Mouse (Mus musculus) leukemia stem cell, adult 10-12 weeks (primary cell): ENCODE data around the gene Clca1. TPM values are rescaled to one million over a fixed set of nuclear protein-coding genes. Genes with fewer than 3 reads are reported as not detected.

ENCODE experiments used
- polyA plus RNA-seq: library from polyadenylated mRNA; stranded (reverse); fragments of >175 nt; gene quantifications from 2 replicates; pipeline ENCODE4 v1.2.3, GENCODE M21; 2012; ENCODE audit warnings: low replicate concordance

Gene Clca1
- not detected in 2 replicates for polyA plus RNA-seq

DNA sequence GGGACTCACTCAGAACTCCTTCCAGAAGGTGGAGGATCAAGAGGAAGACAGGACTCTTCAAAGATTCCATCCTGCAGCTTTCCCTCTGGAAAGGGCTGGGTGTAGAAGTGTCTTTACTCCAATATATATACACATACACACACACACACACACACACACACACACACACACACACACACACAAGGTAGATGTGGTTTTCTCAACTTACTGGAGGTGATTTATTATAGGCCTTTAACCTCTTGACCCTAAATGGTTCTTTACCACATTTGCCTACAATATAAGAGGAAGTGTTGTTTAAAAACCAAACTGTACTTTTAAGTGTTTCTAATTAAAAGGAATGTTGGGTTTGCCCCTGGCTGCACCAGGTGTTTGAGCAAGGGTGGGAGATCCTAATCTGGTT is at the start of gene Clca1:
Clca1 (minus strand) TSS at position 101 of the 400 bp plus-strand sequence.

DNA sequence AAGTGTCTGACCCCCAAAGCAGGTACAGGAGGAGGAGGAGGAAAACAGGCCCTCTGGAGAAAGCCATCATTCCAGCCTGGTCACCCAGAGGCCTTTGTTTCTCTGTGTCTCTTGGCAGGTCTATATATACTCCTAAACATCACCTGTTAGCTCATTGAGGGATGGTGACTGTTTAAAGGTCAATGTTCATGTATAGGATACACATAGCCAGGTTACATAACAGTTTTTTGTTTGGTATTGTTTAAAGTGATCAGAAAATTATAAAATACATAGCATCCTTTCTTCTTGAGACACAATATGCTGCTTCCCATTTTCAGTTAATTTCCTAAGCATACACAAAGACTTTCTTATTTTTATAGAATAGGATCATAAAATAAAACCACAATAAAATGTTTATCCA is 57.6 kb downstream of the Clca1 start, which contains the start of gene Clca4a:
Clca4a (minus strand) TSS at position 101 of the 400 bp plus-strand sequence.

Other genes starting within 250 kb of the Clca1 start
- not detected in 2 replicates for gene Clca3a2, start 213.3 kb downstream of the Clca1 start, polyA plus RNA-seq
- not detected in 2 replicates for gene Clca3b, start 183.4 kb downstream of the Clca1 start, polyA plus RNA-seq
- gene Clca4b, start 100.2 kb downstream of the Clca1 start, polyA plus RNA-seq: not detected in 2 replicates
- gene Clca4a, start 57.7 kb downstream of the Clca1 start, polyA plus RNA-seq: not detected in 2 replicates
- gene Clca2, start 66.7 kb upstream of the Clca1 start, polyA plus RNA-seq: not detected in 2 replicates
- 0.77 and 1.4 TPM in 2 replicates for gene Odf2l, start 85.8 kb upstream of the Clca1 start, polyA plus RNA-seq